Mouse (Mus musculus): ENCODE measurements around the gene 1700067K01Rik. TPM values are rescaled to one million over a fixed set of nuclear protein-coding genes. Genes with fewer than 3 reads are reported as not detected.
A peak's percentile ranks its signal among the peaks of the same experiment; 100 is the strongest.

1700067K01Rik gene
- polyA plus RNA-seq, 1 experiment from 2014 or later, result 0.73 TPM

- under 1% methylated on average over 41 of the region's 41 CpGs for WGBS
- Histone ChIP-seq H3K27ac (peak overlapping the region; percentile 57), H3K4me3 (peak overlapping the region; percentile 62), H3K36me3 (0 out of 2 replicates have a peak, but pooled peaks cover 2% of the 10 kb centered on the region), H3K4me1 (peaks cover 38% of the 10 kb centered on the region), H3K9me3 (replicated peaks) (no peaks in the 10 kb centered on the region), H3K27me3 (ENCODE audit: low read depth, poor library complexity, severe bottlenecking) (peaks cover 87% of the 10 kb centered on the region)
- DNase-seq (ENCODE audit: low spot score), result peak; percentile 78
Measured at GRCm38 (mm10) chr8:84025863-84026262, 24.6 kb downstream of the 1700067K01Rik start.

- 15% methylated on average over 10 of the region's 10 CpGs for WGBS
- Histone ChIP-seq H3K36me3 (0 out of 2 replicates have a peak, but pooled peaks cover 2% of the 10 kb centered on the region), H3K27ac (no peak overlapping the region), H3K27me3 (ENCODE audit: low read depth, poor library complexity, severe bottlenecking) (peaks cover 72% of the 10 kb centered on the region), H3K4me3 (no peak overlapping the region), H3K9me3 (replicated peaks) (no peaks in the 10 kb centered on the region), H3K4me1 (peaks cover 31% of the 10 kb centered on the region)
- no peak for DNase-seq (ENCODE audit: low spot score)
Measured at GRCm38 (mm10) chr8:84027449-84027848, 26.1 kb downstream of the 1700067K01Rik start.

- Histone ChIP-seq H3K27me3 (ENCODE audit: low read depth, poor library complexity, severe bottlenecking) (peaks cover 56% of the 10 kb centered on the region), H3K4me3 (no peak overlapping the region), H3K4me1 (peaks cover 16% of the 10 kb centered on the region), H3K9me3 (replicated peaks) (no peaks in the 10 kb centered on the region), H3K36me3 (0 out of 2 replicates have a peak, but pooled peaks cover 2% of the 10 kb centered on the region), H3K27ac (no peak overlapping the region)
- DNase-seq (ENCODE audit: low spot score), result no peak
- WGBS, result 93% methylated on average over 5 of the region's 5 CpGs
Measured at GRCm38 (mm10) chr8:84029272-84029671, 28.0 kb downstream of the 1700067K01Rik start.

- H3K9me3 ChIP-seq (replicated peaks), result no peaks in the 10 kb centered on the region
- DNase-seq (ENCODE audit: low spot score), result no peak
- H3K4me1 ChIP-seq, result no peaks in the 10 kb centered on the region
- H3K36me3 ChIP-seq, result 0 out of 2 replicates have a peak, but pooled peaks cover 2% of the 10 kb centered on the region
- no peak overlapping the region for H3K27ac ChIP-seq
- H3K27me3 ChIP-seq (ENCODE audit: low read depth, poor library complexity, severe bottlenecking), result peaks cover 30% of the 10 kb centered on the region
- no peak overlapping the region for H3K4me3 ChIP-seq
- 78% methylated on average over 4 of the region's 4 CpGs for WGBS
Measured at GRCm38 (mm10) chr8:84032777-84033176, 31.5 kb downstream of the 1700067K01Rik start.

- Histone ChIP-seq H3K4me1 (peaks cover 13% of the 10 kb centered on the region), H3K9me3 (replicated peaks) (no peaks in the 10 kb centered on the region), H3K4me3 (no peak overlapping the region), H3K27me3 (ENCODE audit: low read depth, poor library complexity, severe bottlenecking) (peaks cover 59% of the 10 kb centered on the region), H3K36me3 (no peaks in the 10 kb centered on the region), H3K27ac (no peak overlapping the region)
- DNase-seq (ENCODE audit: low spot score), result no peak
- WGBS, result 89% methylated on average over 5 of the region's 5 CpGs
Measured at GRCm38 (mm10) chr8:84038015-84038414, 36.7 kb downstream of the 1700067K01Rik start.

- WGBS, result 9% methylated on average over 5 of the region's 5 CpGs
- peak; percentile 85 for DNase-seq (ENCODE audit: low spot score)
- no peaks in the 10 kb centered on the region for H3K9me3 ChIP-seq (replicated peaks)
- peaks cover 69% of the 10 kb centered on the region for H3K27me3 ChIP-seq (ENCODE audit: low read depth, poor library complexity, severe bottlenecking)
- H3K4me1 ChIP-seq, result peaks cover 15% of the 10 kb centered on the region
- H3K36me3 ChIP-seq, result no peaks in the 10 kb centered on the region
- H3K4me3 ChIP-seq, result no peak overlapping the region
- H3K27ac ChIP-seq, result no peak overlapping the region
Measured at GRCm38 (mm10) chr8:84039050-84039449, 37.7 kb downstream of the 1700067K01Rik start.

GRCm38 (mm10) chr8:84042066-84042947 is 41.0 kb downstream of the 1700067K01Rik start, which contains the start of gene Il27ra:
Il27ra (minus strand) TSS chr8:84042589.
- Histone ChIP-seq H3K4me1 (peaks cover 24% of the 10 kb centered on the region), H3K4me3 (peak within 1 kb of the TSS; percentile 47), H3K36me3 (no peaks in the 10 kb centered on the region), H3K27ac (no peak within 1 kb of the TSS; the same call in 1 of the 2 replicates), H3K27me3 (ENCODE audit: low read depth, poor library complexity, severe bottlenecking) (peaks cover 96% of the 10 kb centered on the region), H3K9me3 (replicated peaks) (no peaks in the 10 kb centered on the region)
- WGBS, result 6% methylated on average over 40 of the region's 40 CpGs
- DNase-seq (ENCODE audit: low spot score), result peak; percentile 78

GRCm38 (mm10) chr8:84042948-84043342 is 41.6 kb downstream of the 1700067K01Rik start:
- Histone ChIP-seq H3K27me3 (ENCODE audit: low read depth, poor library complexity, severe bottlenecking) (peaks cover 93% of the 10 kb centered on the region), H3K9me3 (replicated peaks) (no peaks in the 10 kb centered on the region), H3K27ac (no peak overlapping the region), H3K4me3 (peak overlapping the region; percentile 47), H3K36me3 (no peaks in the 10 kb centered on the region), H3K4me1 (peaks cover 24% of the 10 kb centered on the region)
- WGBS, result 28% methylated on average over 12 of the region's 12 CpGs
- peak; percentile 42 for DNase-seq (ENCODE audit: low spot score)

- Histone ChIP-seq H3K4me1 (peaks cover 24% of the 10 kb centered on the region), H3K27ac (no peak overlapping the region), H3K36me3 (no peaks in the 10 kb centered on the region), H3K9me3 (replicated peaks) (no peaks in the 10 kb centered on the region), H3K27me3 (ENCODE audit: low read depth, poor library complexity, severe bottlenecking) (peaks cover 88% of the 10 kb centered on the region), H3K4me3 (peak overlapping the region; percentile 27; the same call in 1 of the 2 replicates)
- 3% methylated on average over 7 of the region's 7 CpGs for WGBS
- DNase-seq (ENCODE audit: low spot score), result no peak
Measured at GRCm38 (mm10) chr8:84044103-84044502, 42.8 kb downstream of the 1700067K01Rik start.

GRCm38 (mm10) chr8:84044900-84045299 is 43.6 kb downstream of the 1700067K01Rik start, which contains the start of gene Rln3:
Rln3 (minus strand) TSS chr8:84045000.
- H3K4me3 ChIP-seq, result peak within 1 kb of the TSS; percentile 27
- H3K27me3 ChIP-seq (ENCODE audit: low read depth, poor library complexity, severe bottlenecking), result peaks cover 80% of the 10 kb centered on the region
- 6% methylated on average over 9 of the region's 9 CpGs for WGBS
- no peak within 1 kb of the TSS for H3K27ac ChIP-seq
- H3K36me3 ChIP-seq, result no peaks in the 10 kb centered on the region
- no peaks in the 10 kb centered on the region for H3K9me3 ChIP-seq (replicated peaks)
- DNase-seq (ENCODE audit: low spot score), result no peak
- peaks cover 24% of the 10 kb centered on the region for H3K4me1 ChIP-seq

- Histone ChIP-seq H3K27me3 (ENCODE audit: low read depth, poor library complexity, severe bottlenecking) (peaks cover 64% of the 10 kb centered on the region), H3K4me1 (peaks cover 29% of the 10 kb centered on the region), H3K36me3 (no peaks in the 10 kb centered on the region), H3K4me3 (no peak overlapping the region), H3K9me3 (replicated peaks) (no peaks in the 10 kb centered on the region), H3K27ac (no peak overlapping the region)
- DNase-seq (ENCODE audit: low spot score), result no peak
- 90% methylated on average over 3 of the region's 3 CpGs for WGBS
Measured at GRCm38 (mm10) chr8:84046505-84046904, 45.2 kb downstream of the 1700067K01Rik start.

GRCm38 (mm10) chr8:84048171-84048570 is 46.9 kb downstream of the 1700067K01Rik start:
- Histone ChIP-seq H3K27me3 (ENCODE audit: low read depth, poor library complexity, severe bottlenecking) (peaks cover 47% of the 10 kb centered on the region), H3K36me3 (no peaks in the 10 kb centered on the region), H3K27ac (no peak overlapping the region), H3K9me3 (replicated peaks) (no peaks in the 10 kb centered on the region), H3K4me3 (no peak overlapping the region), H3K4me1 (peaks cover 15% of the 10 kb centered on the region)
- DNase-seq (ENCODE audit: low spot score), result no peak
- WGBS, result 84% methylated on average over 5 of the region's 5 CpGs

- Histone ChIP-seq H3K4me3 (no peak overlapping the region), H3K27me3 (ENCODE audit: low read depth, poor library complexity, severe bottlenecking) (peaks cover 9% of the 10 kb centered on the region; the same call in 1 of the 2 replicates), H3K36me3 (no peaks in the 10 kb centered on the region), H3K27ac (no peak overlapping the region), H3K9me3 (replicated peaks) (no peaks in the 10 kb centered on the region), H3K4me1 (0 out of 2 replicates have a peak, but pooled peaks cover 5% of the 10 kb centered on the region)
- no peak for DNase-seq (ENCODE audit: low spot score)
- WGBS, result 88% methylated on average over 3 of the region's 3 CpGs
Measured at GRCm38 (mm10) chr8:84052746-84053145, 51.4 kb downstream of the 1700067K01Rik start.

Measured in limb, embryonic 10.5 days (tissue).